Mouse (Mus musculus) brown adipose tissue, adult 24 weeks (tissue): ENCODE results near the gene Gm12794. TPM values are rescaled to one million over a fixed set of nuclear protein-coding genes. Genes with fewer than 3 reads are reported as not detected.
"Not testable (repeated sequence)": the region's sequence is repeated elsewhere in the genome, so short reads cannot be mapped to it uniquely, and the experiment has no call there.

ENCODE experiments used
- H3K27ac ChIP-seq: fragments of 200-500 bp; replicated peaks from 2 replicates; pipeline ENCODE4 v1.5.1; 2012; ENCODE audit warnings: low read depth, mild to moderate bottlenecking, low read length
- H3K4me1 ChIP-seq: fragments of 200-500 bp; 2 replicates; pipeline ENCODE4 v1.6.1; 2012; ENCODE audit warnings: low read length, mixed read lengths; ENCODE audit not compliant: control insufficient read depth, insufficient read depth, insufficient read length
- H3K4me3 ChIP-seq: fragments of 200-500 bp; 2 replicates; pipeline ENCODE4 v1.5.1; 2012; ENCODE audit warnings: low read depth, mild to moderate bottlenecking, low read length, moderate library complexity; ENCODE audit not compliant: insufficient read depth
- polyA plus RNA-seq: library from polyadenylated mRNA; stranded (reverse); fragments of >200 nt; gene quantifications from 2 replicates; pipeline ENCODE4 v1.2.4, GENCODE M21; 2012; ENCODE audit not compliant: missing spikeins, insufficient read depth, insufficient read length

Gene Gm12794
- not detected in 2 replicates for polyA plus RNA-seq

DNA sequence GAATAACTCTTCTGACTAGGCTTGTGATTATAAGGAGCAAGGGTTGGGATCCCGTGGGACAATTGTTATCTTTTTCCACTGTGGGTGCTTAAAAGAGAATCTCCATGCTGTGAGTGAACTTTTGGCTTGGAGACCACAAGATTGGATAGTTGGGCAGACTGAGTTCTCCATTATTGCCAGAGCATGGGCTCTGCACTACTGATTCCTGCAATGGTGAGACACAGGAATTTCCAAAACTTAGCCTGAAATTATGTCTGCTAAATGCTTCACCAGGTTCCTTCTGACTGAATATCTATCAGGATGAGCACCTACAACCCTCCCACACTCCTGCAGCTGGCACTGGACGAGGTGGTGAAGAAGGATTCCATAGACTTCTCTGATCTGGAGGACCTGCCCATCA, at the start of gene Gm12794:
TSS of gene Gm12794 (plus strand) at position 301 of the 400 bp plus-strand sequence.
- not testable (repeated sequence) for H3K4me3 ChIP-seq, H3K4me1 ChIP-seq, H3K27ac ChIP-seq

DNA sequence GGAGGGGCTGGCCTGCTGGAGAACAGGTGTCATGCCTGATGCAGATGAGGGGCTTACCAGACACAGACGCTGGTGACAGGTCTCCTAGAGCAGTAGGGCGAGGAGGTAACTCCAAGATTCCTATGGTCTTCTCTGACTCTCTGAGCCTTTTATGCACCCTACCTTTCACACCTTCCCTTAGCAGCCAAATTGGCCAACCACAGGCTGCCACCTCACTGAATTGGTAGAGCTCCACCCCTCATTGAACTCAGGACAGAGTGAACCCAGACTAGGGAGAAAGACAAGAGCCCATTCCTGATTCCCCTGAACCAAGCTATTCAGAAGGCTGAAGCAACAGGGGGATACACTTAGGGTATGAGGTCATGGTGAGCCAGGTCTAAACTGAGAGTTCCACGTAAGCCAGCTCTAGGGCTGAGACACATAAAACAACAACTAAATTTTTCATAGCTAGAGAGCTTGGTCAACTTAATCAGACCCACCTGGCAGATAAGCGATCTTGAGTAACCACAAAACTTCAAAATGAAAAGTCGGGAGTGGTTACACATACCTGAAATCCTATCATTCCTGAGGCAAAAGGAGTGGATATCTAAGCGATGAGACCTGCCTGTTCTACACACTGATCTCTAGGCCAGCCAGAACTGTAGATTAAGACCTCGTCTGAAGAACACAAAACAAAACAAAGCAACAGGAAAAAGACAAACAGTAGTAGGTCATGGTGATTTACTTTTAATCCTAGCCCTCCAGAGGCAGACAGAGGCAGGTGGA, 46.4 kb upstream of the Gm12794 start, which contains the start of gene C130073F10Rik:
TSS of gene C130073F10Rik (minus strand) at position 134 of the 765 bp plus-strand sequence.
- no peak within 1 kb of the TSS for H3K4me3 ChIP-seq
- H3K4me1 ChIP-seq = no peaks in the 10 kb centered on the region
- no peak within 1 kb of the TSS for H3K27ac ChIP-seq

DNA sequence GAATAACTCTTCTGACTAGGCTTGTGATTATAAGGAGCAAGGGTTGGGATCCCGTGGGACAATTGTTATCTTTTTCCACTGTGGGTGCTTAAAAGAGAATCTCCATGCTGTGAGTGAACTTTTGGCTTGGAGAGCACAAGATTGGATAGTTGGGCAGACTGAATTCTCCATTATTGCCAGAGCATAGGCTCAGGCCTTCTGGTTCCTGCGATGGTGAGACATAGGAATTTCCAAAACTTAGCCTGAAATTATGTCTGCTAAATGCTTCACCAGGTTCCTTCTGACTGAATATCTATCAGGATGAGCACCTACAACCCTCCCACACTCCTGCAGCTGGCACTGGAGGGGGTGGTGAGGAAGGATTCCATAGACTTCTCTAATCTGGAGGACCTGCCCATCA, 31.4 kb upstream of the Gm12794 start, which contains the start of gene Gm12800:
TSS of gene Gm12800 (plus strand) at position 301 of the 400 bp plus-strand sequence.
- not testable (repeated sequence) for H3K4me1 ChIP-seq, H3K27ac ChIP-seq, H3K4me3 ChIP-seq

DNA sequence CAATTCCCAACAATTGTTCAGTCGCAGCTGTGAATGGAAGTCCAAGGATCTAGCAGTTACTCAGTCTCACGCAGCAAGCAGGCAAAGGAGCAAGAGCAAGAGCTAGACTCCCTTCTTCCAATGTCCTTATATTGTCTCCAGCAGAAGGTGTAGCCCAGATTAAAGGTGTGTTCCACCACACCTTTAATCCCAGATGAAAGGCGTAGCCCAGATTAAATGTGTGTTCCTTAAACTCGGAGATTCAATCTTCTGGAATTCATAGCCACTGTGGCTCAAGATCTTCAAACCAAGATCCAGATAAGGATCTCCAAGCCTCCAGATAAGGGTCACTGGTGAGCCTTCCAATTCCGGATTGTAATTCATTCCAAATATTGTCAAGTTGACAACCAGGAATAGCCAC, 40.7 kb downstream of the Gm12794 start, which contains the start of gene Gm12790:
TSS of gene Gm12790 (minus strand) at position 101 of the 400 bp plus-strand sequence.
- H3K4me3 ChIP-seq, H3K27ac ChIP-seq, H3K4me1 ChIP-seq: not testable (repeated sequence)

DNA sequence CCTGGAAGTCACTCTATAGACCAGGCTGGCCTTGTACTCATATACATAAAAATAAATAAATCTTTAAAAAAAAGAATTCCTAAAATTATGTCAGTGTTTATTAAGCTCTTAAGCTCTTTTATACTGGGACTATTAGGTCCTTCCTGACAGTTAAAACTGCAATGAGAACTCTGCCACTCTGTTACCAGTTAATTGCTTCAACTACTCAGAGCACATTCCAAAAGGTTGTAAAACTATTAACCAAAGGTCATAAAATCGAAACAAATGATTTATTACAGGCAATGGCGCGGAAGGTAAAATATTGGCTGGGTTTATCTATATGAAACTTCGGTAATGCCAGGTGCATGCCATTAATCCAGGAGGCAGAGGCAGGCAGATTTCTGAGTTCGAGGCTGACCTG, 45.5 kb downstream of the Gm12794 start:
- Histone ChIP-seq H3K4me1 (no peaks in the 10 kb centered on the region), H3K27ac (no peak overlapping the region), H3K4me3 (no peak overlapping the region)

DNA sequence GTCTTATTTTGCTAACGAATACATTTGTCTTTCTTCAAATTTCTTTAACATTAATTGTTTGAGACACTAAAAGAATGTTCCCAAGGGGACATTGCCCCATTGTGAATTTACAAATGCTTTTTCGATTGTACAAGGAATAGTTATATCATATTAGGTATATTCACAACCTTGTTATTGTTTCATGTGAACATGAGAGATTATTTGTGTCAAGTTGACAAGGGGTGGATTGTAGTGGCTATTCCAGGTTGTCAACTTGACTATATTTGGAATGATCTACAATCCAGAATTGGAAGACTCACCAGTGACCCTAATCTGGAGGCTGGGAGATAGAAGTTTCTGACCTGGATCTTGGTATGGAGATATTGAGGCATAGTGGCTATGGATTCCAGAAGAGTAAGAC, 46.1 kb downstream of the Gm12794 start, which contains the start of gene Gm12789:
TSS of gene Gm12789 (plus strand) at position 301 of the 400 bp plus-strand sequence.
- H3K4me1 ChIP-seq, H3K27ac ChIP-seq: not testable (repeated sequence)

More for the DNA sequence above, 46.1 kb downstream of the Gm12794 start, which contains the start of gene Gm12789:
- not testable (repeated sequence) for H3K4me3 ChIP-seq

Other genes starting within 250 kb of the Gm12794 start
- 0.58 and 0.99 TPM in 2 replicates for gene Lepr, start 223.0 kb upstream of the Gm12794 start, polyA plus RNA-seq
- not detected in 2 replicates for gene B020004J07Rik, start 96.4 kb upstream of the Gm12794 start, polyA plus RNA-seq
- not detected in 2 replicates for gene C130073F10Rik, start 46.6 kb upstream of the Gm12794 start, polyA plus RNA-seq
- gene Gm12800, start 31.3 kb upstream of the Gm12794 start, polyA plus RNA-seq = not detected in 2 replicates
- gene Gm12790, start 40.6 kb downstream of the Gm12794 start, polyA plus RNA-seq = not detected in 2 replicates
- not detected in 2 replicates for gene Gm12789, start 46.2 kb downstream of the Gm12794 start, polyA plus RNA-seq
- 4.9 and 5.3 TPM in 2 replicates for gene Pde4b, start 147.1 kb downstream of the Gm12794 start, polyA plus RNA-seq